Mouse (Mus musculus) spleen, adult 18-20 months (tissue): ENCODE measurements around the gene Myh7b.

ENCODE experiments used
- DNase-seq, 2 experiments: peaks; one replicate each; pipeline ENCODE4 v3.0.0; 2022; ENCODE audit warnings: mixed read lengths in 2 of 2

Gene Myh7b

GRCm38 (mm10) chr2:155635961-155636360 lies 24.9 kb downstream of the Myh7b start:
- DNase-seq, result no peak

- DNase-seq, result no peak
Observed at GRCm38 (mm10) chr2:155636881-155637280, 25.9 kb downstream of the Myh7b start.

GRCm38 (mm10) chr2:155637411-155637810 lies 26.4 kb downstream of the Myh7b start:
- no peak for DNase-seq

GRCm38 (mm10) chr2:155640656-155641055 lies 29.6 kb downstream of the Myh7b start:
- no peak for DNase-seq

- no peak for DNase-seq
Observed at GRCm38 (mm10) chr2:155641540-155642472, 30.8 kb downstream of the Myh7b start.

GRCm38 (mm10) chr2:155645746-155646145 lies 34.7 kb downstream of the Myh7b start:
- DNase-seq, result no peak

- no peak for DNase-seq
Observed at GRCm38 (mm10) chr2:155652618-155653017, 41.6 kb downstream of the Myh7b start.

GRCm38 (mm10) chr2:155655759-155656372 lies 44.9 kb downstream of the Myh7b start:
- no peak for DNase-seq

GRCm38 (mm10) chr2:155662390-155662789 lies 51.4 kb downstream of the Myh7b start:
- no peak for DNase-seq

- peak in 1 of 2 experiments; percentile 33 for DNase-seq
Observed at GRCm38 (mm10) chr2:155663097-155663496, 52.1 kb downstream of the Myh7b start.

- no peak for DNase-seq
Observed at GRCm38 (mm10) chr2:155663910-155664460, 53.0 kb downstream of the Myh7b start.

- no peak for DNase-seq
Observed at GRCm38 (mm10) chr2:155667881-155668280, 56.9 kb downstream of the Myh7b start.

- DNase-seq, result peak in 1 of 2 experiments; percentile 45
Observed at GRCm38 (mm10) chr2:155668461-155668860, 57.4 kb downstream of the Myh7b start.

GRCm38 (mm10) chr2:155671236-155671635 lies 60.2 kb downstream of the Myh7b start:
- no peak for DNase-seq

GRCm38 (mm10) chr2:155673546-155673945 lies 62.5 kb downstream of the Myh7b start:
- peak; percentile 45 to 65 for DNase-seq

- no peak for DNase-seq
Observed at GRCm38 (mm10) chr2:155675118-155675517, 64.1 kb downstream of the Myh7b start.

GRCm38 (mm10) chr2:155679586-155680110 lies 68.6 kb downstream of the Myh7b start:
- no peak for DNase-seq

GRCm38 (mm10) chr2:155680591-155680990 lies 69.6 kb downstream of the Myh7b start:
- DNase-seq, result no peak

- DNase-seq, result no peak
Observed at GRCm38 (mm10) chr2:155681194-155681593, 70.2 kb downstream of the Myh7b start.

- no peak for DNase-seq
Observed at GRCm38 (mm10) chr2:155681874-155682273, 70.9 kb downstream of the Myh7b start.

GRCm38 (mm10) chr2:155683137-155683536 lies 72.1 kb downstream of the Myh7b start:
- DNase-seq, result no peak

GRCm38 (mm10) chr2:155683821-155684220 lies 72.8 kb downstream of the Myh7b start:
- no peak for DNase-seq
